Mouse (Mus musculus) gastrocnemius, postnatal 10 days (tissue): Measurements from ENCODE around the gene Pnisr. TPM values are rescaled to one million over a fixed set of nuclear protein-coding genes. Genes with fewer than 3 reads are reported as not detected.

Experiments used
- DNase-seq: peaks from one replicate; pipeline ENCODE4 v3.0.0; 2021; ENCODE audit warnings: mixed read lengths
- long read RNA-seq, 2 experiments: library from polyadenylated mRNA; stranded (forward); transcript quantifications; one replicate each; pipeline ENCODE4 v2.0.0; 2021
- total RNA-seq, 2 experiments: library from RNA; stranded (reverse); gene quantifications; 2 replicates each; pipeline ENCODE4 v1.2.3; 2021

The Pnisr gene
- 10 to 100 TPM; 42.6 to 61.7 TPM for total RNA-seq
- long read RNA-seq, experiment 1, full-length matches to known transcripts, result 11 of 61 reads
- long read RNA-seq, experiment 1, partial matches to known transcripts, result 22 of 61 reads
- long read RNA-seq, experiment 1, other reads (novel, unspliced or antisense), result 28 of 61 reads
- long read RNA-seq, experiment 2, full-length matches to known transcripts, result 8 of 26 reads
- long read RNA-seq, experiment 2, partial matches to known transcripts, result 9 of 26 reads
- long read RNA-seq, experiment 2, other reads (novel, unspliced or antisense), result 9 of 26 reads

DNA sequence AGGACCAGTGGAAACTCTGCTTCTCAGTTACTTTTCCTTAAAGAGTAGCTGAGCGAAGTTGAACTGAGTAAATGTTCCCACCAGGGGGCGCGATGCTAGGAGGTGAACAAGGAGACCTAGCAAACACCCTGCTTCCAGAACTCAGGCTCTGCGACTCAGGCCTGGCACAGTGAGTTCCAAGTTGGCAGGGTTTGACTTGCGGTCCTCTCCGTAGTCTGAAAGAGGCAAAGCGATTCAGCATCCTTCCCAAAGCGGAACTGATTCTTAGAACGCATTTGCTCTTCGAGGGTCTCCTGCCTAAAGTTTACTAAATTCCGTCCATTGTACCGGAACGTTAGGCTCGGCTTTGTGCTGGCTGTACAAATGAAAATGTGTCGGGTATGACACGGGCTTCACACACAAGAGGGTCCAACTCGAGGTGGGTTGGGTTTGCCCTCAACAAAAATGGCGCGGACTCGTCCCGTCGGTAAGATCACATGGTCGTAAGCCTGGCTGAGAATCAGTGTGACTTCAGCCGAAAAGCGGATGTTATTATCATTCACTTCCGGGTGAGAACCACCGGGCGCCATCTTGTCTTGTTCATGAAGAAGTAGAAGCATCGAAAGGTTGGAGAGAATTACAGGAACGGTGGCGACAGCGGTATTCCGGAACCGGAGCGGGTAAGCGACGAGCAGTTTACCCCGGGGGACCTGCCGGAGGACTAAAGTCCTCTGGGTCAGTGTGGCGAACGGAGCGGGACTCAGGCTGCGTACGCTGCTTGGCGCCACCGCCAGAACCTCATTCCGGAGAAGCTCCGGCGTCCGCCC, at the start of gene Pnisr:
Pnisr (plus strand) TSS at position 103 of the 806 bp plus-strand sequence.
- DNase-seq, result peak; percentile 96

DNA sequence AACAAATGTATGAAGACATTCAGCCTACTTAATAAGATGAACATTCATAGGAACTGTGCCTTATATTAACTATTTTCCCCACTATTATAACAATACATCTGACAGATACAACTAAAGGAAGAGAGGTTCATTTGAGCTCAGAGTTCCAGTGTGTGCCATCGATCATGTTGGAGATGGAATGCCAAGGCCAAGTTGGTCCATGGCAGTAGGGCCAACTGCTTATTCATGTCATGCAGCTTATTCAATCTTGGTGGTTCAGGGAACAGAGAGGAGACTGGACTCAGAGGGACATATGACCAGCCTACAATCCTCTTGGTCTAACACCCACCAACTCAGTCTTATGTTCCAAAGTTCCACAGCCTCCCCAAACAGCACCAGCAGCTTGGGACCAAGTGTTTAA, 46.4 kb upstream of the Pnisr start:
- no peak for DNase-seq

DNA sequence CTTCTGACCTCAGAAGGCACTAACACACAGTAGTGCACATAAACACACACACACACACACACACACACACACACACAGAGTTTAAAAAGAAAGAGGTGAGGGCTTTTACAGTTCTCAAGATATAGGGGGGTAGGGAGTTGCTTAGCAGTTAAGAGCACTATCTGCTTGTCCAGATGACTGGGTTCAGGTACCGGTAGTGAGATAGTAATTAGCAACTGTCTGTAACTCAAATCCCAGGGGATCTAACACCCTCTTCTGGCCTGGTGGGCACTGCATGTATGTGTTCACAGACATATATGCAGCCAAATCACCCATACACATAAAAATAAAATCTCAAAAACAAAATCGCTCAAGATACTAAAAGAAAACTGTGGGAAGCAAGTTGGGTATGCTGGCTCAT, 45.8 kb upstream of the Pnisr start:
- no peak for DNase-seq

DNA sequence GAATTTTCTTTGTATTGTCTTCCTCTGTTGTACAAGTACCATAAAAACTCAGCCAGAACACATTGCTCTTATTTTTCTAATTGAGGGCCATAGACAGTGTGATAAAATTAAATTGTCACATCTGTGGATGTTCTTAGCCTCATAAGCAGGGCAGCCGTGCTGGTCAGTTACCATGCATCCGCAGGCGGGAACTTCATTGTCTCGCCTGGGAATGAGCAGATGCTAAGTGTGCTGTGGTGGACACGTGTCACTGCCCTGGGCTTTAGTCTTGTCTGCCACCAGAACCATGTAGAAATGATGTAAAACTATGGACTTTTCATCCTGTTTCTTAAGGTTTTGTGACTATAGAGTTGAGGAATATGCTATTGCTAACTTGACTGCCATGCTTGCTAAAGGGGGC, 40.2 kb upstream of the Pnisr start:
- no peak for DNase-seq

DNA sequence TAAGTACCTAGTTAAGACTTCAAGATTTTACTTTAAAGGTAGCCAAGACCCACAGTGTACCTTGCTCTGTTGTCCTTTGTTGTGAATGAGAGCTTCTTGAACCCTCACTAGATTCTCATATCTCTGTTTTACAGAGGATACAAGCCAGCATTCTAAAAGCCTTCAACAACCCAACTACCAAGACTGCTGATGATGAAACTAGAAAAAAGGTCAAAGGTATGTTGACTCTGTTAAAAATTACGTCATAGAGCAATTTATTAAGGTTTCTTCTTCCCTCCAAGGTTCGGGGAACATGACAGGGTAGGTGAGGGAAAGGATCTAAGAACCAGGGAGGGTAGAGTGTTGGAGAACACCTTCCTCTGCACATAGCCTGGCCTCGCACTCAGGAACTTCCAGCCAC, 36.8 kb upstream of the Pnisr start:
- no peak for DNase-seq

GRCm38 (mm10) chr4:21812635-21813034, 34.7 kb upstream of the Pnisr start:
- DNase-seq, result no peak

DNA sequence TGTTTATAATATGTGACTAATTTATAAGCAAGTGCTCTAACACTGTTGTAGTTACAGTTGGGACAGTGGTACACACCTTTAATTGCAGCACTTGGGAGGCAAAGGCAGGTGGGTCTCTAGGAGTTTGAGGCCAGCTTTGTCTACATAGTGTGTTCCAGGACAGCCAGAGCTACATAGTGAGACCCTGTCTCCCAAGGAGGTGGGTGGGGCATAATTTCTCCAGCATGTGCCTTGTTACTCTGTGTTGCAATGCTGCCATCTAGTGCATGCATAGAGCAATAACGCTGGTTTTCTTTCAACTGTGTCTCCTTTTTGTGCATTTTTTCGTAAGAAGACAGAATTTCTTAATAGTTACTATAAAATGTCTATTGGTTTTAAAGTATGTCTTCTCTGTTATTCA, 33.4 kb upstream of the Pnisr start:
- peak; percentile 17 for DNase-seq

DNA sequence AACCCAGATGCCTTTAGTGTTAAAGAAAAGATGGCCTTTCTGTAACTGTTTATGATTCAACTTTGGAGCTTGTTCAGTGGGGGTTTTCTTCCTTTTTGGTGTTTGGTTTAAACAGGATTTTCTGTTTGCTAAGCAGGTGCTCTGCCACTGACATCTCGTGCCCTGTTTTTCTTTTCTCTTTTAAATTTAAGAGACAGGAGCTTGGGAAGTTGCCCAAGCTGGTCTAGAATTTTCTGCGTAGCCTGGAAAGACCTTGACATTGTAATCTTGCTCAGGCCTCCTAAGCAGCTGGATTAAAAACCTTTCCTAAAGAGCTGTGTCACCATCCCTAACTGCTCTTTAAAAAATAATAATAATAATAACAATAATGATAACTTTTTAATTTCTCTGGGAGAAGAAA, 20.8 kb upstream of the Pnisr start:
- no peak for DNase-seq

- no peak for DNase-seq
Measured at GRCm38 (mm10) chr4:21832844-21833243, 14.5 kb upstream of the Pnisr start.

- peak; percentile 92 for DNase-seq
Measured at GRCm38 (mm10) chr4:21848287-21848630, 876 bp downstream of the Pnisr start.

DNA sequence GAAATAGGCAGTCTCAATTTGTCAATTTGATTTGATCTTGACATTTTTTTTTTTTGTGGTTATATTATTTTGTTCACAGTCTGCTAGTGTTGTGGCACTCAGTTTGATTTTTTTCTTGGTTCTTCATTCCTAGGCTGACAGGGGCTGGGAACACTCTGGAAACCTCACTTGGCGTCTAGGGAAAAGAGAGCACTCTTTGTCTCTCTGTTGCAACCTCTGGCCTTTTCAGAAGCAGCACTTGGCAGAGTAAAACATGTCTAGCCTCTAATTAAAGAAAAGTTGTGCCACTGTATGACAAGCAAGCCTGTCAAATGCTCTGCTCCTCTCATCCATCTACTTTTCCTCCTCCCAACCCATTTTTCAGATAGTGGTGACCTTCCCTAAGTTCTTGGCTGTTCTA, 10.1 kb downstream of the Pnisr start:
- no peak for DNase-seq

GRCm38 (mm10) chr4:21865226-21865625, 17.8 kb downstream of the Pnisr start:
- no peak for DNase-seq

DNA sequence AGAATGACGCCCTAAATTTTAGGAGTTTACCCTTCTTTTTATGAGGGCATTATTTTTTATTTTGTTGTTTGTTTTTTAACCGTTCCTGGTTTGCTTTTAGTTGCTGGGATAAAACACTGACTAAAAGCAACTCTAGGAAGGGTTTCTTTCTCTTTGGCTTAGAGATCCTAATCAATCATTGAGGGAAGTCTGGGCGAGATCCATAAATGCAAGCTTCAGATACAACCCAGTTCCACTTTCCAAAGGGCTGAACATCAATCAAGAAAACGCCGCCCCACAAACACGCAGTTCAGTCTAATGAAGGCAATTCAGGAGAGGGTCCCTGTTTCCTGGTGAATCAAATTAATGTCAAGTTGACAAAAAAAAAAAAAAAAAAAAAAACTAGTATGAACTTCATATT, 31.4 kb downstream of the Pnisr start:
- no peak for DNase-seq

DNA sequence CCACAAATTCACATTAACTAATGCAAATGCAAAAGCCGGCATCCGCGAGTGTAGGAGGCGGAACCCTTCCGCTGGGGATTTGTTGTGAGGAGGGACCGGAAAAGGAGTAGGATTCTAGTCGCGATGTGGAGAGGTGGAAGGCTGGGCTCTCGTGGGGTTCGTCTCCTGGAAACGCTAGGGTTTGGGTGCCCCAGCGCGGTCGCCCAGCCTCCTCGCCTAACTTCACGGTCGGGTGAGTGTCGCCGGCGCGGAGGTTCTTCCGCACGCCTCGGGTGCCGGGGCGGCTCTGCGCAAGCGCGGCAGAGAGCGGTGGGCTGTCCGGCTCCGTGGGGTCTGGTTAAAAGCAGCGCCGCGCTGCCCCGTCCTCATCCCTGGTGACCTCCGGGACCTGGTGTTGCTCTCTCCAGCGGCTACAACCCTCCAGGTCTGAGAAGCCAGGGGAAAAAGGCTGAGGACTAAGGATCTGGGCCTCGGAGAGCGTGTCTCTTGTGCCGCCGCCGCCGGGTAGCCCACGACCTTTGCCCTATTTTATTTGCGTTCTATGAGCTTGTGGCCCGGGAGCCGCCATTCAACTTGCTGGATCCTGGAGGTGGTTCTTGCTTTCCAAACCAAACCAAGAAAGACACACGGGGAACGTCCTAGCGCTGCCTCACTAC, 32.3 kb downstream of the Pnisr start, which contains the start of gene Coq3:
Coq3 (plus strand) TSS at position 109 of the 656 bp plus-strand sequence.
- peak; percentile 73 for DNase-seq

DNA sequence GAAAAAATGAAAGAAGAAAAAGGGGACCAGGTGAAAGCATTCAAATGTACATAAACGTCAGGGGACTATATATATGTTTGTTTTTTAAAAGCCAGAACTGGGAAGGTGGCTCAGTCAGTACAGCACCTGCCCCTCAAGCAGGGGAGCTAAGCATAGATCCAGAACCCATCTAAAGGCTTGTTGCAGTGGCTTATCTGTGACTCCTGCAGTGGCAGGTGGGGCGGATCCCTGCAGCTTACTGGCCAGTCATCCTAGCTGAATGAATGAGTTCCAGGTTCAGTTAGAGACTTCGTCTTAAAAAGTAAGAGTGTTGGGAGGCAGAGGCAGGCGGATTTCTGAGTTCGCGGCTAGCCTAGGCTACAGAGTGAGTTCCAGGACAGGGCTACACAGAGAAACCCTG, 35.4 kb downstream of the Pnisr start:
- no peak for DNase-seq

DNA sequence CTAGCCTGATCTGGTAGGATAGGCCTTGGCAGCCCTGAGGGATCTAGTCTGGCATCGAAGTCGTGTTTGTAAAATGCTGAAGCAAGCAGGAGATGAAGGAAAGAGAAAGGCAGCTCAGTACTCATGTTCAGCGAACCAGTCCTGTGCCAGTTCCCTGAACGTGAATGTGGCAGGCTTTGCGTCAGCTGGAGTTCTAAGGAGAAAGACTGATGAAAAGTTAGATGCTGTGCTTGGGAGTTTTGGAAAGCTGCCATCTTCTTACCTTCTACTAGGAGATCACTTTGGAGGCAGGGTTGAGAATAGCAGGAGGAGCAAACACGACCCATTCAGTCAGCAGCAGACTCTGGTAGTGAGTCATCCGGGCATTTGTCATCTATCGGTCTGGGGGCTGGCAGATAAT, 38.4 kb downstream of the Pnisr start:
- DNase-seq, result no peak

Other genes starting within 250 kb of the Pnisr start
- not detected for gene Prdm13, start 161.6 kb upstream of the Pnisr start, total RNA-seq
- gene Ccnc, start 119.9 kb upstream of the Pnisr start, total RNA-seq, result 10 to 100 TPM; 11.3 to 12.1 TPM
- gene Usp45, start 80.4 kb upstream of the Pnisr start, total RNA-seq, result 10 to 100 TPM; 10.7 to 15.1 TPM
- gene Tstd3, start 80.4 kb upstream of the Pnisr start, total RNA-seq, result 1 to 10 TPM; 8.2 to 9.0 TPM
- 10 to 100 TPM; 13.3 to 14.2 TPM for gene Coq3, start 32.1 kb downstream of the Pnisr start, total RNA-seq
- gene Faxc, start 83.7 kb downstream of the Pnisr start, total RNA-seq, result 1 to 10 TPM; 2.4 to 2.9 TPM